Mouse (Mus musculus) midbrain, postnatal 0 days (tissue): ENCODE results near the gene Hdgf. TPM values are rescaled to one million over a fixed set of nuclear protein-coding genes. Genes with fewer than 3 reads are reported as not detected.
A peak's percentile ranks its signal among the peaks of the same experiment; 100 is the strongest.
"Not testable (repeated sequence)": the region's sequence is repeated elsewhere in the genome, so short reads cannot be mapped to it uniquely, and the experiment has no call there.

Experiments
- ATAC-seq: fragments of 200-750 bp; cut with Nextera tagmentation; 2 replicates; pipeline ENCODE4 v1.8.0; 2017; ENCODE audit warnings: moderate number of reproducible peaks, mild to moderate bottlenecking, moderate TSS enrichment, moderate library complexity; ENCODE audit not compliant: low FRiP score
- DNase-seq: peaks from one replicate; pipeline ENCODE4 v3.0.0-alpha.2; 2015; ENCODE audit warnings: low spot score
- H3K27ac ChIP-seq: fragments of 300-500 bp; sonication (generic); 2 replicates; pipeline ENCODE4 v1.5.1; 2014; ENCODE audit warnings: low read depth, mild to moderate bottlenecking, low read length, mixed read lengths
- H3K27me3 ChIP-seq: fragments of 300-500 bp; sonication (generic); 2 replicates; pipeline ENCODE4 v1.6.1; 2014; ENCODE audit warnings: low read length, control low read depth, mixed read lengths; ENCODE audit not compliant: insufficient read depth
- H3K36me3 ChIP-seq: fragments of 300-500 bp; sonication (generic); 2 replicates; pipeline ENCODE4 v1.6.1; 2014; ENCODE audit warnings: low read length, control low read depth, mixed read lengths; ENCODE audit not compliant: insufficient read depth
- H3K4me1 ChIP-seq: fragments of 300-500 bp; sonication (generic); 2 replicates; pipeline ENCODE4 v1.6.1; 2014; ENCODE audit warnings: mild to moderate bottlenecking, control low read depth, antibody characterized with exemption, low read length, mixed read lengths; ENCODE audit not compliant: insufficient read depth
- H3K4me2 ChIP-seq: fragments of 300-500 bp; sonication (generic); 2 replicates; pipeline ENCODE4 v1.6.1; 2014; ENCODE audit warnings: low read depth, mild to moderate bottlenecking, low read length, mixed read lengths; ENCODE audit not compliant: poor library complexity, severe bottlenecking
- H3K4me3 ChIP-seq: fragments of 300-500 bp; sonication (generic); 2 replicates; pipeline ENCODE4 v1.5.1; 2014; ENCODE audit warnings: low read depth, mild to moderate bottlenecking, low read length, moderate library complexity
- H3K9ac ChIP-seq: fragments of 300-500 bp; sonication (generic); replicated peaks from 2 replicates; pipeline ENCODE4 v1.6.1; 2014; ENCODE audit warnings: mild to moderate bottlenecking, low read length, moderate library complexity, mixed read lengths; ENCODE audit not compliant: poor library complexity, severe bottlenecking
- H3K9me3 ChIP-seq: fragments of 300-500 bp; sonication (generic); 2 replicates; pipeline ENCODE4 v1.6.1; 2016; ENCODE audit warnings: low read length, control low read depth
- CTCF ChIP-seq: IDR thresholded peaks from 2 replicates; pipeline ENCODE4 v1.5.1; 2016; ENCODE audit warnings: antibody characterized with exemption, mild to moderate bottlenecking
- WGBS: fragments of 180-500 bp; shearing (Covaris S2); extraction: QIAGEN DNeasy Blood & Tissue Kit; methylation state at CpG from one replicate; pipeline ENCODE4 v1.1.7; 2014; 5-methylcytosine and 5-hydroxymethylcytosine counted together
- polyA plus RNA-seq: library from polyadenylated mRNA; unstranded; fragments of >200 nt; fragmentation: Nextera tagmentation; extraction: Ambion mirVana; gene quantifications from 2 replicates; pipeline ENCODE4 v1.2.1, GENCODE M21; 2015
- total RNA-seq: library from RNA; depleted of rRNA; stranded (reverse); fragments of >200 nt; gene quantifications from 2 replicates; pipeline ENCODE4 v1.2.3, GENCODE M21; 2014; rRNA removed

The Hdgf gene
- total RNA-seq (86.5 and 89.7 TPM in 2 replicates), polyA plus RNA-seq (135 and 139 TPM in 2 replicates)

- WGBS, result under 1% methylated on average over 51 of the region's 57 CpGs
- Histone ChIP-seq H3K9me3 (no peaks in the 10 kb centered on the region), H3K4me1 (peaks cover 20% of the 10 kb centered on the region), H3K4me3 (peak within 1 kb of the TSS; percentile 84), H3K36me3 (no peaks in the 10 kb centered on the region), H3K27ac (peak within 1 kb of the TSS; percentile 87), H3K9ac (peak within 1 kb of the TSS; percentile 74), H3K4me2 (peak within 1 kb of the TSS; percentile 98), H3K27me3 (no peaks in the 10 kb centered on the region)
- DNase-seq (peak; percentile 98), ATAC-seq (peak; percentile 95)
- TF ChIP-seq CTCF, result peak; percentile 64
Measured at GRCm38 (mm10) chr3:87905880-87906485, at the start of gene Hdgf. Gene Hdgf (plus strand): TSS chr3:87906321.

GRCm38 (mm10) chr3:87857666-87858065 is 48.5 kb upstream of the Hdgf start:
- ATAC-seq, result no peak
- no peak for TF ChIP-seq CTCF
- no peak overlapping the region for H3K27ac ChIP-seq
- no peaks in the 10 kb centered on the region for H3K27me3 ChIP-seq
- H3K4me2 ChIP-seq, result no peak overlapping the region
- H3K4me1 ChIP-seq, result no peaks in the 10 kb centered on the region
- 93% methylated on average over 8 of the region's 8 CpGs for WGBS
- no peak overlapping the region for H3K4me3 ChIP-seq
- DNase-seq, result no peak
- H3K9ac ChIP-seq, result no peak overlapping the region
- H3K36me3 ChIP-seq, result peaks cover 45% of the 10 kb centered on the region
- no peaks in the 10 kb centered on the region for H3K9me3 ChIP-seq

GRCm38 (mm10) chr3:87859813-87860212 is 46.3 kb upstream of the Hdgf start:
- no peaks in the 10 kb centered on the region for H3K9me3 ChIP-seq
- H3K27ac ChIP-seq, result no peak overlapping the region
- ATAC-seq (no peak), DNase-seq (peak; percentile 80)
- no peak overlapping the region for H3K4me2 ChIP-seq
- H3K4me1 ChIP-seq, result no peaks in the 10 kb centered on the region
- no peaks in the 10 kb centered on the region for H3K27me3 ChIP-seq
- 29% methylated on average over 3 of the region's 3 CpGs for WGBS
- peaks cover 53% of the 10 kb centered on the region for H3K36me3 ChIP-seq
- no peak overlapping the region for H3K9ac ChIP-seq
- no peak overlapping the region for H3K4me3 ChIP-seq
- peak; percentile 93 for TF ChIP-seq CTCF

GRCm38 (mm10) chr3:87864111-87864510 is 42.0 kb upstream of the Hdgf start:
- not testable (repeated sequence) for H3K27me3 ChIP-seq
- peaks cover 60% of the 10 kb centered on the region for H3K36me3 ChIP-seq

GRCm38 (mm10) chr3:87877730-87878129 is 28.4 kb upstream of the Hdgf start:
- no peak for TF ChIP-seq CTCF
- H3K9me3 ChIP-seq, result no peaks in the 10 kb centered on the region
- H3K27me3 ChIP-seq, result no peaks in the 10 kb centered on the region
- H3K36me3 ChIP-seq, result peaks cover 8% of the 10 kb centered on the region; the same call in 1 of the 2 replicates
- no peak for ATAC-seq
- 88% methylated on average over 4 of the region's 4 CpGs for WGBS
- H3K9ac ChIP-seq, result no peak overlapping the region
- H3K27ac ChIP-seq, result no peak overlapping the region
- no peaks in the 10 kb centered on the region for H3K4me1 ChIP-seq
- no peak for DNase-seq
- H3K4me3 ChIP-seq, result no peak overlapping the region
- no peak overlapping the region for H3K4me2 ChIP-seq

More at GRCm38 (mm10) chr3:87864111-87864510, 42.0 kb upstream of the Hdgf start:
- not testable (repeated sequence) for H3K27ac ChIP-seq, H3K9me3 ChIP-seq, H3K4me2 ChIP-seq, H3K4me1 ChIP-seq, H3K9ac ChIP-seq, DNase-seq, ATAC-seq, H3K4me3 ChIP-seq
- WGBS, result 92% methylated on average over 4 of the region's 4 CpGs

GRCm38 (mm10) chr3:87884291-87884690 is 21.8 kb upstream of the Hdgf start:
- Histone ChIP-seq H3K4me1 (peaks cover 13% of the 10 kb centered on the region), H3K27ac (peak overlapping the region; percentile 85; the same call in 1 of the 2 replicates), H3K4me3 (peak overlapping the region; percentile 98), H3K9me3 (no peaks in the 10 kb centered on the region), H3K36me3 (peaks cover 3% of the 10 kb centered on the region; the same call in 1 of the 2 replicates), H3K27me3 (no peaks in the 10 kb centered on the region), H3K9ac (peak overlapping the region; percentile 96), H3K4me2 (peak overlapping the region; percentile 91)
- DNase-seq (no peak), ATAC-seq (no peak)
- no peak for TF ChIP-seq CTCF
- WGBS, result 3% methylated on average over 3 of the region's 3 CpGs
